Mouse (Mus musculus) lung, postnatal 4 days (tissue): ENCODE measurements at regions not wholly inside any gene's neighbourhood (a gene's known extent, or its start where the extent isn't known, plus 50 kb on each side); places are given as distances from the start of the nearest gene placed in this dataset.

Experiments
- DNase-seq, 2 experiments: peaks; one replicate each; pipeline ENCODE4 v3.0.0; 2021

GRCm38 (mm10) chr10:93361654-93362195 is 50.8 kb upstream of the Elk3 start:
- DNase-seq, result no peak

GRCm38 (mm10) chr10:93364108-93364793 is 53.3 kb upstream of the Elk3 start:
- no peak for DNase-seq

DNA sequence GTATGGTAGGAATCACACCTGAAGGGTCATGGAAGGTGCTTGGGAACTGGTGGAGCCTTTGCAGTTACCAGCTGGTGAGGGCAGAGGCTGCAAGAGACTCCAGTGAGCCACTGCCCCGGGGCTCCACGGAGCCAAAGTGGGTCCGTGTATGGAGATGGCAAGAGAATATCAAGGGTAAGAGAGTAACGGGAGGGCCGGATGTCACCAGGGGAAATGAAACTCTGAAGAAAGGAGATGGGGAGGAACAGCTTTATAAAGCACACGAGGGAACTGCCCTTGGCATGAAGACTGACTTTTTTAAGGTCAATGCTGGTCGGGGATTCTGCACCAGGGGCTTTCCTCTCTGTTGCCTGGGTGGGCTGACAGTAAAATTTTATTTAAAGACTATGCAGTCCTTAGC is 53.9 kb upstream of the Elk3 start:
- DNase-seq, result no peak

GRCm38 (mm10) chr10:93365318-93365717 is 54.4 kb upstream of the Elk3 start:
- DNase-seq, result no peak

- DNase-seq, result no peak
Measured at GRCm38 (mm10) chr10:93365824-93366223, 54.9 kb upstream of the Elk3 start.

DNA sequence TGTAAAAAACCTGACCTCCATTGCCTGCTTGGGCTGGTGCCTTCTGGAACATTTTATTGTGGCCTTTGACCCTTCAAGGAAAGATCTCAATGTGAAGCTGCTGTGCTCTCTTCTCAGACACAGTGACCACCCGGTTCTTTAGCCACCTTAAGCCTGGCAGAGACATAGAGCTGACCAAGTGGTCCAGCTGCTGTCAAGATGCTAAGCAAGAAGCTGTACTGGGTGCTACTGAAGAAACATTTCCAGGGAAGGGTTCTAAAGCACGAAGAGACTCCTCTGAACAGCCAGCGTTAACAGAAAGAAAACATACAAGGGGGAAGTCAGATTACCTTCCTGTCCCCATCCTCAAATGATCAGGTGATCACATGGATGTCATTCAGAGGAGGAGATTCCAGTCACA is 58.8 kb upstream of the Elk3 start:
- DNase-seq, result no peak

DNA sequence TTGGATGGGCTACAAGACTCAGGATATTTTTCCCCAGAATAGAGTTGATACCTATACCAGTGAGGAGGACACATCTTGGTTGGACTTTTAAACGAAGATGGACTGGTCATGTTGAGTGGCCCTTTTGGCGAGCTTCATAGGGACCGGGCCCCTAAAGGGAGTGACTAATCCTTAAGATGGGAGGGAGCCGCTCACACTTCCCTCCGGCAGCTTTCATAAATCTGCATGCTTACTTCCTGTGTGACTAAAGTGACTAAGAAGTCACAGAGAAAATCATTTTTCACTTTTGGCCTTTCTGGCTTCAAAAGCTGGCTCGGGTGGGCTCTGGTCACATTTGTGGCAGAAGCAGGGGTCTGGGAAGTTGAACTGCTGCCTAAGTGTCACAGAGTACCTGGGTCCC is 59.4 kb upstream of the Elk3 start:
- no peak for DNase-seq

DNA sequence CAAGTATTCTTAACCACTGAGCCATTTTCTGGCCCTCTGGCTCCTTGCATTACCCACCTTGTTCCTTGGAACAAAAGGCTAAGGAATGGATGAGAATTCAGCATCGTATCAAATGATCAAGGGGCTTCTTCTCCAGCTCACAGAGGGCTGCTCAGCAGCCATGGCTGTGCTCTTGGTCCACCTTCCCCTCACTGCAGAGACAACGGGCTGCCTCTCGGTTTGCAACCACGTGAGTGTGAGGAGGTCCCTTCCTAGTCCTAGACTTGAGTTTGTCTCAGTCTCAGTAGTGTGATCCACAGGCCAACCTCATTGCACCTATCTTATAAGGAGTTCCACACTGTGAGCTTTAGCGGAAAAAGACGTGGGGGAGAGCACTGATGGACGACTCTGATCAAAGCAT is 61.3 kb upstream of the Elk3 start:
- no peak for DNase-seq

- no peak for DNase-seq
Measured at GRCm38 (mm10) chr10:93373265-93373664, 62.3 kb upstream of the Elk3 start.

DNA sequence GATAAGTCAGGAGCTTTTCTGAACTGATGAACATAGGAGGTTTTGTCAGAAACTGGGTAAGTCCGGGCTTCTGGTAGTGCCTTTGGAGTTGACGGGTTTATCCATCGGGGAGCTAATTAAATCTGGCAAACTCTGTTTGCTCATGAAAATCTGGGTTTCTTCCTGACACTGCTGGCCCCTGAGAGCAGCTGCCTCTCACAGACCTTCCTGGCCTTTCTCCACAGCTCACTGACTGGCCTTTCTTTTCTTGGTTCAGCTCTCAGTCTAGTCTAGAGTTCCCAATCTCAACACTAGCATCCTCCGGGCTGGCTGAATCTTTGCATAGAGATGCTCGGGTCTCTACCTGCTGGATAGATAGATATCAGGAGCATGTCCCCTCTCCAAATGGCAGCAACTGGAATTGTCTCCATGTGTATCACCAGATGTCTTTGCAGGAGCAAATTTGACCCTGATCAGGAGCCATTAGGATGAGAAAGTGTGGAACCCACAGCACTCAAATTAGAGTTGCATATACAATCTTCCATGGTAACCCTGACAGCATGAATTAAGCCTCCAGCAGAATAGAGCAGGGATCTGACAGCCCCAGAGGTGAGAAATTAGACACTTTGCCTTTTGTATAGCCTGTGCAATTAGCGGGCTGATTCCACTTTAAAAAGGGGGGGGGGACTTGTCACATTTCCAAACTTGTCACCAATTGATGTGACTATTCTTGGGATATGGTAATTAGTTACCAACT is 63.2 kb upstream of the Elk3 start:
- DNase-seq, result no peak

- DNase-seq, result no peak
Measured at GRCm38 (mm10) chr10:93374690-93374994, 63.7 kb upstream of the Elk3 start.

GRCm38 (mm10) chr10:93375007-93375711 is 64.2 kb upstream of the Elk3 start:
- peak; percentile 69 to 80 for DNase-seq

DNA sequence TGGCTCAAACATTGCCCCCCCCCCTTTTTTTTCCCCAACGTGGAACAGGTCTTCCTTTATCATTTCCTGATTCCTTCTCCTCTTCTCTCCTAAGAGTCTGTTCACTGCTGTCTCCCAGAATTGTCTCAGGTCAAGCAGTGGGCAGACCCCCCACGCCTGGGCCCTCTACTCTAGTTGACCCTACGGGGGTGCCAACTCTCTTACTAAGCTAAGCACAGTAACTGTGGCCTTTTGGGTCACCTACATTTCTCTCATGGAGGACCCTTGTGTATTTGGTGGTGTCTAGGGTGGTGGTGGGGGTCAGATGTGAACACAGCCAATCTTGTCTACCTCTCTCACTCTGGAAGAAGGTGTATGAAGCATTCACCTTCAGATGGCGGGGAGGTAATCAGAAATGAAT is 64.8 kb upstream of the Elk3 start:
- DNase-seq, result no peak

GRCm38 (mm10) chr10:93376457-93376941 is 65.6 kb upstream of the Elk3 start:
- DNase-seq, result peak; percentile 38 to 57

DNA sequence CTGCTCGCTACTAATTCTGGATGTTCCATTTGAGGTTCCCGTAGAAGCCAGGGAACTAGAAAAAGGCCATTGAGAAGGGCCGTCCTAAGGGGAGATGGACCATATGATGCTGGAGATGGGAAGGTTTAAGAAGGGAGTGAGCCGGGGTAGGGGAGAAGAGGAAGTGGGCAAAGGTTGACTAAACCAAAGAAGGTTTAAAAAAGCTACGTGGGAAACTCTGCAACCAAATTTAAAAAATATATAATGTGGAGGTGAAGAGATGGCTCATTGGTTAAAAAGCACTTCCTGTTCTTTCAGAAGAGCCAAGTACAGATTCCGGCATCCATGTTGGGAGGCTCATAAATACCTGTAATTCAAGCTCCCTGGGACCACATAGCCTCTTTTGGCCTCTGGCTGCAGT is 63.9 kb upstream of the Lta4h start:
- no peak for DNase-seq

- peak; percentile 67 to 85 for DNase-seq
Measured at GRCm38 (mm10) chr10:93391296-93391695, 61.9 kb upstream of the Lta4h start.

DNA sequence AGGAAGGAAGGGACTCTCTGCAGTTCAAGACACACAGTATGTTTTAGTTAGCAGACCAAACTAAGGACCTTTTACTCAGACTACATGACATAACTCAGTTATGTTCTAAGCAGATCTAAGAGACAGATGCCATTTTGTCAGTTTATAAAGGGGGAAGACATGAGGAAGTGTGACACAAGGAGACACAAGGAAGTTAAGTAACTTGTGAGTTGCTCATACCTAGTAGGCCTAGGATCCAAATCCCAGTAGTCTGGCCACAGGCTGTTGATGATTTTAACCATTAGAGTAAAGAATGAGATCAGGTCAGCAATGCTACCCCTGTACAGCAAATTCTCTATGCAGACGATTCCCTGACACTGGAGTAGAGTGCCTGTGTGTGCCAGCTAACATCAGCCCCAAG is 59.3 kb upstream of the Lta4h start:
- no peak for DNase-seq

- no peak for DNase-seq
Measured at GRCm38 (mm10) chr10:93397711-93398110, 55.5 kb upstream of the Lta4h start.

DNA sequence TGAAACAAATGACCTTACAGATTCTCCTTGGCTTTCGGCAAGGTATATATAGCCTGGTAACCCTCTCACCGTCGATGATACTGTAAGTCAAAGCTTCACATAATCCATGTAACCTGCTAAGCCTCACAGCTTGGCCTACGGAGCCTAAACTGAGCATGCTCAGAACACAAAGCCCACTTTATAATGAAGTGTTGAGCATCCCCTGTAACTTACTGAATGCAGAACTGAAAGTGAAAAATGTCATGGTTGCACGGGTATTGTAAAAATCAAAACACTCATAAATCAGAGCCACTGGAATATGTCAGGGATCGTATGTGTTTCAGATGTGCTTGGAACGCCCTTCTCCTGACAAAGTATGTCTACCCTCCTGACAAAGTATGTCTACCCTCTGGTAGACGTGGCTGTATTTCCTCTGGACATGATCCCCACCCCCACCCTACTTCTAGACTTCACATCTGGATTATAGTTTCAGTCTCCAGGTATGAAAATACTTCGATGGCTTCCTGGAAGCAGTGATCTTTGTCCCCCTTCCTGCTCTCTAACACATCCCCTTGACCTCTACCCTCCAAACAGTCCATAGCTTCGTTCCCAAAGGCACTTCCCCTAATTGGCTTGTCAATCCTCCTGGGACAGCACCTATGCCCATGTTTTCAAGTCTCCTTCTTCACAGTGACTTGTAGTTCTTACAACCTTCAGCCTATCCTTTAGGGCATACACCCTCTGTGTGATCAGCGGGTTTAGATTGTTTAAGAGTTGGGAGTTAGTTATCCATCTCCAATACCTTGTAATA is 54.5 kb upstream of the Lta4h start:
- no peak for DNase-seq

- DNase-seq, result no peak
Measured at GRCm38 (mm10) chr10:93402689-93403509, 50.3 kb upstream of the Lta4h start.
